Mouse (Mus musculus): ENCODE results near the gene 4921524J17Rik. TPM values are rescaled to one million over a fixed set of nuclear protein-coding genes. Genes with fewer than 3 reads are reported as not detected.

4921524J17Rik gene
- polyA plus RNA-seq, 1 experiment from 2014 or later, result 45.0 TPM

DNA sequence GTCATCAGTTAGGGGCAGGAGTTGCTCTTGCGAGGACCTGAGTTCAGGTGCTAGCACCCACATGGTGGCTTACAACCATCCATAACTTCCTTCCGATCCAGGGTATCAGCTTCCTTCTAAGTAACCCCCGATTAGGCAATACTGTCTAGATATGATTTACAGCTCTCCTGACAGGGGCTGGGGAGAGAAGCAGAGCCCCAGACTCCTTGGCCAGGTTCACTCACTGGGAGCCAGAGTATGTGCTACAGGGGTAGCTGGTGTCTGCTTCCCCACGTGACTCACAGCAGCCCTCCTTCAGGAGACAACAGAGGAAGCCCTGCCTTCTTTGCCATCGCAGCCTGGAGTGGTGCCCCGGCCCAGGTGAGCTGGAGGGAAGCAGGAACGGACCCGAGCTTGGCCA is 22.1 kb upstream of the 4921524J17Rik start:
- no peak overlapping the region for H3K4me3 ChIP-seq (ENCODE audit: low read depth, low read length)
- H3K27me3 ChIP-seq (ENCODE audit: control insufficient read depth, insufficient read depth, low read length), result no peaks in the 10 kb centered on the region
- peaks cover 7% of the 10 kb centered on the region; the same call in 1 of the 2 replicates for H3K4me1 ChIP-seq (ENCODE audit: control insufficient read depth, insufficient read depth, low read length)
- 65% methylated on average over 8 of the region's 8 CpGs for WGBS
- no peak overlapping the region for H3K9ac ChIP-seq (ENCODE audit: low read length)
- H3K9me3 ChIP-seq (ENCODE audit: control insufficient read depth, low read length), result no peaks in the 10 kb centered on the region
- H3K27ac ChIP-seq (replicated peaks; ENCODE audit: low read depth, low read length), result no peak overlapping the region
- no peak overlapping the region for H3K4me2 ChIP-seq (ENCODE audit: low read depth, severe bottlenecking)
- H3K36me3 ChIP-seq (ENCODE audit: control insufficient read depth, insufficient read depth, low read length), result no peaks in the 10 kb centered on the region
- DNase-seq (ENCODE audit: low spot score) (no peak), ATAC-seq (ENCODE audit: insufficient number of reproducible peaks, low FRiP score, low TSS enrichment, low read depth) (no peak)

DNA sequence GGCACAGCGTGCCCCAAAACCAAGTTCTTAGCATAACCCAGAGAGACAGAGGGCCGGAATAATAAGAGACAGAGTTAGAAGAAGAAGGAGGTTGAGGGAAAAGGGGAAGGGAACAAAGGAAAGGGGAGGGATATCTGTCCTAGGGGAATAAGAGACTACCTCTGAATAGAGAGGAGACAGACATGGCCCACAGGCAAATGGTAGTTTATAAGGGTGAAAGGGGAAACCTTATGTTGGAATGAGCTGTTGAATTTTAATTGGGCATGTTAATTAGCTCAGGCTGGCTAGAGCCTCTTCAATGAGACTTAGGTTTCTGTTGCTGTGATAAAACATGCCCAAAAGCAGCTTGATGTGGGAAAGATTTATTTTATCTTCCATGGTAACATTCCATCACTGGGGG is 20.6 kb upstream of the 4921524J17Rik start:
- 85% methylated on average over 2 of the region's 2 CpGs for WGBS
- H3K27ac ChIP-seq (replicated peaks; ENCODE audit: low read depth, low read length), result no peak overlapping the region
- no peaks in the 10 kb centered on the region for H3K9me3 ChIP-seq (ENCODE audit: control insufficient read depth, low read length)
- no peaks in the 10 kb centered on the region for H3K27me3 ChIP-seq (ENCODE audit: control insufficient read depth, insufficient read depth, low read length)
- DNase-seq (ENCODE audit: low spot score), result no peak
- no peak overlapping the region for H3K4me3 ChIP-seq (ENCODE audit: low read depth, low read length)
- peaks cover 7% of the 10 kb centered on the region; the same call in 1 of the 2 replicates for H3K4me1 ChIP-seq (ENCODE audit: control insufficient read depth, insufficient read depth, low read length)
- H3K9ac ChIP-seq (ENCODE audit: low read length), result no peak overlapping the region
- no peaks in the 10 kb centered on the region for H3K36me3 ChIP-seq (ENCODE audit: control insufficient read depth, insufficient read depth, low read length)
- no peak overlapping the region for H3K4me2 ChIP-seq (ENCODE audit: low read depth, severe bottlenecking)
- no peak for ATAC-seq (ENCODE audit: insufficient number of reproducible peaks, low FRiP score, low TSS enrichment, low read depth)

DNA sequence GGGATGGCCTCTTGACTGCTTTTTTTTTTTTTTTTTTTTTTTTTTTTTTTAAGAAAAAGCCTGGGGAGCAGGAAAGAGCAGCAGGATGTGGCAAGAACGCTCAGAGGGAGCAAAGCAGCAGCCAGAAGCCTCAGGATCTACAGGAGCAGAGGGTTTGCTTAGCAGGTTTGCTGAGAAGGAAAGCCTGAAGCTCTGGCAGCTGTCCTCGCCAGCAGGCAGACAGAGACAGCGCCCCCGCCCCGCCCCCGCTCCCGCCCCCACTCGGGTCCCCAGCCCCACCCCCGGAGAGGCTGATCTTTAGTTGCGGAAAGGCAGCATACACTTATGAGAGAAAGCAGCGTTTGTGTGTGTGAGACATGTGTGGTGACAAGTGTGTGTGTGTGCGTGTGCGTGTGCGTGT is 19.7 kb upstream of the 4921524J17Rik start:
- Histone ChIP-seq H3K9me3 (ENCODE audit: control insufficient read depth, low read length) (no peaks in the 10 kb centered on the region), H3K4me2 (ENCODE audit: low read depth, severe bottlenecking) (peak overlapping the region; percentile 10; the same call in 1 of the 2 replicates), H3K36me3 (ENCODE audit: control insufficient read depth, insufficient read depth, low read length) (no peaks in the 10 kb centered on the region), H3K27me3 (ENCODE audit: control insufficient read depth, insufficient read depth, low read length) (no peaks in the 10 kb centered on the region), H3K9ac (ENCODE audit: low read length) (peak overlapping the region; percentile 22; the same call in 1 of the 2 replicates), H3K4me1 (ENCODE audit: control insufficient read depth, insufficient read depth, low read length) (peaks cover 7% of the 10 kb centered on the region; the same call in 1 of the 2 replicates), H3K4me3 (ENCODE audit: low read depth, low read length) (no peak overlapping the region), H3K27ac (replicated peaks; ENCODE audit: low read depth, low read length) (0 out of 2 replicates have a peak overlapping the region, but pooled peaks have one; percentile 12)
- no peak for DNase-seq (ENCODE audit: low spot score)
- no peak for ATAC-seq (ENCODE audit: insufficient number of reproducible peaks, low FRiP score, low TSS enrichment, low read depth)
- WGBS, result 18% methylated on average over 14 of the region's 14 CpGs

DNA sequence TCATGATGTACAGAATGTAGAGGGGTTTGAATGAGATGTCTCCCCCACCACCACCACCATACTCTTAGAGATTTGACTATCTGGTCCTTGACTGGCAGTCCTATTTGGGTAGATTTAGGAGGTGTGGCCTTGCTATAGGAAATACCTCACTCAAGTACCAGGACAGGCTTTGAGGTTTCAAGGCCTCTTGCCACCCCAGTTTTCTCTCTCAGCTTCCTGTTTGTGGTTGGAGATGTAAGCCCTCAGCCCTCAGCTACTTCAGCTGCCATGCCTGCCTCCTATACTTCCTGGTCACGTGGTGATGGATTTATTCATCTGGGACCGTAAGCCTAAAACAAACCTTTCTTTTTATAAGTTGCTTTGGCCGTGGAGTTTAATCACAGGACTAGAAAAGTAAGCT is 17.7 kb upstream of the 4921524J17Rik start:
- Histone ChIP-seq H3K27me3 (ENCODE audit: control insufficient read depth, insufficient read depth, low read length) (no peaks in the 10 kb centered on the region), H3K4me1 (ENCODE audit: control insufficient read depth, insufficient read depth, low read length) (peaks cover 7% of the 10 kb centered on the region; the same call in 1 of the 2 replicates), H3K9me3 (ENCODE audit: control insufficient read depth, low read length) (no peaks in the 10 kb centered on the region), H3K27ac (replicated peaks; ENCODE audit: low read depth, low read length) (no peak overlapping the region), H3K36me3 (ENCODE audit: control insufficient read depth, insufficient read depth, low read length) (no peaks in the 10 kb centered on the region), H3K4me2 (ENCODE audit: low read depth, severe bottlenecking) (no peak overlapping the region), H3K9ac (ENCODE audit: low read length) (no peak overlapping the region), H3K4me3 (ENCODE audit: low read depth, low read length) (no peak overlapping the region)
- no peak for DNase-seq (ENCODE audit: low spot score)
- no peak for ATAC-seq (ENCODE audit: insufficient number of reproducible peaks, low FRiP score, low TSS enrichment, low read depth)
- WGBS, result 88% methylated on average over 3 of the region's 3 CpGs

GRCm38 (mm10) chr8:85445936-85446685 is 13.5 kb upstream of the 4921524J17Rik start:
- WGBS, result 82% methylated on average over 15 of the region's 15 CpGs
- no peaks in the 10 kb centered on the region for H3K9me3 ChIP-seq (ENCODE audit: control insufficient read depth, low read length)

GRCm38 (mm10) chr8:85444092-85444491 is 11.5 kb upstream of the 4921524J17Rik start:
- Histone ChIP-seq H3K27me3 (ENCODE audit: control insufficient read depth, insufficient read depth, low read length) (no peaks in the 10 kb centered on the region), H3K27ac (replicated peaks; ENCODE audit: low read depth, low read length) (no peak overlapping the region), H3K9ac (ENCODE audit: low read length) (no peak overlapping the region), H3K9me3 (ENCODE audit: control insufficient read depth, low read length) (no peaks in the 10 kb centered on the region), H3K4me1 (ENCODE audit: control insufficient read depth, insufficient read depth, low read length) (no peaks in the 10 kb centered on the region), H3K4me3 (ENCODE audit: low read depth, low read length) (no peak overlapping the region), H3K36me3 (ENCODE audit: control insufficient read depth, insufficient read depth, low read length) (no peaks in the 10 kb centered on the region), H3K4me2 (ENCODE audit: low read depth, severe bottlenecking) (no peak overlapping the region)
- ATAC-seq (ENCODE audit: insufficient number of reproducible peaks, low FRiP score, low TSS enrichment, low read depth) (no peak), DNase-seq (ENCODE audit: low spot score) (no peak)

More at GRCm38 (mm10) chr8:85445936-85446685, 13.5 kb upstream of the 4921524J17Rik start:
- ATAC-seq (ENCODE audit: insufficient number of reproducible peaks, low FRiP score, low TSS enrichment, low read depth) (no peak), DNase-seq (ENCODE audit: low spot score) (no peak)
- Histone ChIP-seq H3K27me3 (ENCODE audit: control insufficient read depth, insufficient read depth, low read length) (no peaks in the 10 kb centered on the region), H3K27ac (replicated peaks; ENCODE audit: low read depth, low read length) (no peak overlapping the region), H3K9ac (ENCODE audit: low read length) (no peak overlapping the region), H3K4me1 (ENCODE audit: control insufficient read depth, insufficient read depth, low read length) (no peaks in the 10 kb centered on the region), H3K36me3 (ENCODE audit: control insufficient read depth, insufficient read depth, low read length) (no peaks in the 10 kb centered on the region), H3K4me2 (ENCODE audit: low read depth, severe bottlenecking) (no peak overlapping the region), H3K4me3 (ENCODE audit: low read depth, low read length) (no peak overlapping the region)

GRCm38 (mm10) chr8:85441564-85441963 is 8.9 kb upstream of the 4921524J17Rik start:
- no peaks in the 10 kb centered on the region for H3K27me3 ChIP-seq (ENCODE audit: control insufficient read depth, insufficient read depth, low read length)
- no peak overlapping the region for H3K27ac ChIP-seq (replicated peaks; ENCODE audit: low read depth, low read length)
- H3K4me3 ChIP-seq (ENCODE audit: low read depth, low read length), result no peak overlapping the region
- no peak overlapping the region for H3K4me2 ChIP-seq (ENCODE audit: low read depth, severe bottlenecking)
- no peak for ATAC-seq (ENCODE audit: insufficient number of reproducible peaks, low FRiP score, low TSS enrichment, low read depth)
- H3K9me3 ChIP-seq (ENCODE audit: control insufficient read depth, low read length), result no peaks in the 10 kb centered on the region
- no peaks in the 10 kb centered on the region for H3K36me3 ChIP-seq (ENCODE audit: control insufficient read depth, insufficient read depth, low read length)
- DNase-seq (ENCODE audit: low spot score), result no peak
- no peaks in the 10 kb centered on the region for H3K4me1 ChIP-seq (ENCODE audit: control insufficient read depth, insufficient read depth, low read length)
- no peak overlapping the region for H3K9ac ChIP-seq (ENCODE audit: low read length)
- 38% methylated on average over 5 of the region's 5 CpGs for WGBS

GRCm38 (mm10) chr8:85435736-85436135 is 3.1 kb upstream of the 4921524J17Rik start:
- DNase-seq (ENCODE audit: low spot score) (no peak), ATAC-seq (ENCODE audit: insufficient number of reproducible peaks, low FRiP score, low TSS enrichment, low read depth) (no peak)
- Histone ChIP-seq H3K4me2 (ENCODE audit: low read depth, severe bottlenecking) (no peak overlapping the region), H3K36me3 (ENCODE audit: control insufficient read depth, insufficient read depth, low read length) (no peaks in the 10 kb centered on the region), H3K27me3 (ENCODE audit: control insufficient read depth, insufficient read depth, low read length) (no peaks in the 10 kb centered on the region), H3K9ac (ENCODE audit: low read length) (no peak overlapping the region), H3K4me3 (ENCODE audit: low read depth, low read length) (no peak overlapping the region), H3K27ac (replicated peaks; ENCODE audit: low read depth, low read length) (no peak overlapping the region), H3K9me3 (ENCODE audit: control insufficient read depth, low read length) (no peaks in the 10 kb centered on the region), H3K4me1 (ENCODE audit: control insufficient read depth, insufficient read depth, low read length) (peaks cover 7% of the 10 kb centered on the region; the same call in 1 of the 2 replicates)
- WGBS, result 53% methylated on average over 5 of the region's 5 CpGs
